Mouse (Mus musculus) erythroid progenitor cell, adult 5-6 weeks (primary cell): ENCODE measurements around the gene Agpat3. TPM values are rescaled to one million over a fixed set of nuclear protein-coding genes. Genes with fewer than 3 reads are reported as not detected.
A peak's percentile ranks its signal among the peaks of the same experiment; 100 is the strongest.

Experiments
- ATAC-seq: replicated peaks from 2 replicates; pipeline ENCODE4 v1.8.0; 2016; ENCODE audit warnings: moderate number of reproducible peaks, mild to moderate bottlenecking, moderate TSS enrichment, inconsistent platforms; ENCODE audit not compliant: poor library complexity, low FRiP score, severe bottlenecking
- total RNA-seq, 2 experiments: library from RNA; stranded (forward) in 1 of 2; stranded (reverse) in 1 of 2; fragments of 150-400 nt in 1 of 2; fragments of 186-747, 209-891 nt in 1 of 2; gene quantifications; 2 replicates each; pipeline versions ENCODE4 v1.2.3 to v1.2.4; 2015 to 2017; ENCODE audit warnings: low replicate concordance in 2 of 2

The Agpat3 gene
- total RNA-seq (2015; ENCODE audit: low replicate concordance) (16.6 and 24.7 TPM in 2 replicates), total RNA-seq (2017; ENCODE audit: low replicate concordance) (10.5 and 14.0 TPM in 2 replicates)

DNA sequence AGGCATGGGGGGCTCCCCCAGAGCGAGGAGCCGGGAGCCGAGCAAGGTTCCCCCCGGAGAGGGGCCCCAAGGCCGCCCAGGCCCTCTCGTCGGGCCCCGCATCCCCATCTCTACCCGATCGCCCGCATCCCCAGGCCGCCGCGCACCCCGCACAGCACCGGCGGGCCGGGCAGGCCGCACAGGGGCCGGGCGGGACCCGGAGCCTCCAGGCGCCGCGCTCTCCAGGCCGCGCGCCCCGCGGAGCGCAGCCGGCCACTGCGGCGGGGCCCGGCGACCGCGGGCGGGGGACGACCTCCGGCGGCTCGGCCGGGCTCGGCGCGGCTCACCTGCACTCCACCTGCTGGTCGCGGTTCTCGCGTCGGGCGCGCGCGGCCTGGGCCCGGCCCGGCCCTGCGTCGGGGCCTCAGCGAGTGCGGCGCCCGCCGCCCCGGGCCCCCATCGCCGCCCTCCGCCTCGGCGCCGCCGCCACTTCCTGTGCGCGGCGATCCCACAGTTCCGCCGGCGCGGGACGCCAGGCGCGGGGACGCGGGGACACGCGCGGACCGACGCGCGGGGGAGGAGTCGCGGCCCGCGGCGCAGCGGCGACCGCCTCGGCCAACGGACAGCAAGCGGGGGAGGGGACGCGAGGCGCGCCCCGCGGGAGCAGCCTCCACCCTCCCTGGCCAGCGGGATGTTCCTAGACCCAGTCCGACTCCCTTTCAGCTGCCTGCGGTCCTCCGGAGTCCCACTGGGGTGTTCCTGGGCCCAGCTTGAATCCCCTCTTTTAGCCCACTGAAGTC, at the start of gene Agpat3:
Agpat3 (minus strand) TSS at position 603 of the 779 bp plus-strand sequence.
- peak; percentile 61 for ATAC-seq

GRCm38 (mm10) chr10:78401127-78401526, 48.8 kb upstream of the Agpat3 start:
- no peak for ATAC-seq

GRCm38 (mm10) chr10:78399090-78399657, 46.9 kb upstream of the Agpat3 start:
- no peak for ATAC-seq

- 0 out of 2 replicates have a peak, but pooled peaks have one; percentile 7 for ATAC-seq
These were observed 44.3 kb upstream of the Agpat3 start for GRCm38 (mm10) chr10:78396625-78396885.

DNA sequence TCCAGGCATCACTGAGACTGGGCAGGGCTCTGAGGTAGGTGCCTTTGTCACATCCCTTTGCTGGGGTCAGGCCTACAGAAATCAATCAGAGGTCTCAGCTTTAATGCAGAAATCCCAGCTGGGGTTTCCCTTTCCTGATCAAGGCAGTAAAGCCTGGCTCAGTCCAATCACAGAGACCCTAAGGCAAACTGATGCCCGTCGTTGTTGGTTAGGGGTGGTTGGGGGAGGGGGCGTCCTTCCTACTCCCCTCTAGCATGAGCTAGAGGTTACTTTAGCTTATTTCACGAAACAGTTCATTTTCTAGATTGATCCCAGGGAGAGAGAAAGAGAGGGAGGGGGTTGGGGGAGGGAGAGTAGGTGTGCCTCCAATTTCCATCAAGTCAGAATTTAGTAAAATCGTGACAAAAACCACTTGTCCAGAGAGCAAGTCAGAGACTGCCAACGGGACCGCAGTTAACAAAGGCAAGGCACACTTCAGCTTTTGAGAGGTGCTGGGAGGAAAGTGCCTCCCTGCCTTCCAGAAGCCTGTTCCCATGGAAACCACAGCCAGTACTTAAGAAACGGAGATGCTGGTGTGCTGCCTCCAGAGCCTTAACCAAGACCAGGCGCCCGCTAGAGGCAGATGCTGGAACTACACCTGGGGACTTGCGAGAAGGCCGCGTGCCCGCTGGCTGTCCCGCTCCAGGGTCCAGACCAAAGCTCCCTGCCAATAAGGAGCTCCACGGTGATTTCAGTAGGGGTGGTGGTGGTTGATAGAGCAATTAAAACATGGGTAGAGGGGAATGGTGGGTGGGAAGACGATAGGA, 43.7 kb upstream of the Agpat3 start:
- ATAC-seq: peak; percentile 71

DNA sequence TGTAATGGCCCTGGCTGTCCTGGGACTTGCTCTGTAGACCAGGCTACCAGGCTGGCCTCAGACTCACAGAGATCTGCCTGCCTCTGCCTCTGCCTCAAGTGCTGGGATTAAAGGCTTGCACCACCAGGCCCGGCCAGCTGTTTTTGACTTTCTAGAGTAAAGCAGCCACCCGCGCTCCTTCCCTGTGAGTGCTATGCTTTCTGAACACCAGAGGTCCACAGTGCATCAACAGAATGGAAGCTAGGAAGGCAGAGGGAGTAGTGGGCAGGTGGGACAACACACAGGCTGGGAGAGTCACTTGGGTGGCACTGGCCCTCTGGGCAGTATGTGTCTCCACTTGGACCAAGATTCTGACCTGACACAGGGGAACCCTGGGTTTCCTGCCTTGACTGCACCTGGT, 43.1 kb upstream of the Agpat3 start:
- ATAC-seq: no peak

DNA sequence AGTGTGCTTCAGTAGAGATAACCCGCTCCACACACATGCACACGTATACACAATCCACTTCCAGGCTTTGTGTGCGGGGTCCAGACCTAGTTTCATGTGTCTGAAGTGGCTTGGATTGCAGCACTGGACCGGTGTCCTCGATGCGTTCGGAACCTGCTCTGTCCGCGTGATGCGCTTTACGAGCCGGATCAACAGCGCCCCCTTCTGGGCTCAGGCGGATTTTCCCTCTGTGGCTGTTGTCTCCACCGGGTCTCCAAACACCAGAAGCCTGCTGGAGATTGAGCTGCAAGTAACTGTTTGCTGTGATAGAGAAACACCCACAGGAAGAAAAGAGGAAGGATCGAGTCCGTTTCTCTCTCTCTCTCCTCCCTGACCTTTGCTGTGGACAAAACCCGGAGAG, 39.8 kb upstream of the Agpat3 start:
- ATAC-seq: peak; percentile 71

GRCm38 (mm10) chr10:78390982-78391470, 38.7 kb upstream of the Agpat3 start:
- ATAC-seq: no peak

DNA sequence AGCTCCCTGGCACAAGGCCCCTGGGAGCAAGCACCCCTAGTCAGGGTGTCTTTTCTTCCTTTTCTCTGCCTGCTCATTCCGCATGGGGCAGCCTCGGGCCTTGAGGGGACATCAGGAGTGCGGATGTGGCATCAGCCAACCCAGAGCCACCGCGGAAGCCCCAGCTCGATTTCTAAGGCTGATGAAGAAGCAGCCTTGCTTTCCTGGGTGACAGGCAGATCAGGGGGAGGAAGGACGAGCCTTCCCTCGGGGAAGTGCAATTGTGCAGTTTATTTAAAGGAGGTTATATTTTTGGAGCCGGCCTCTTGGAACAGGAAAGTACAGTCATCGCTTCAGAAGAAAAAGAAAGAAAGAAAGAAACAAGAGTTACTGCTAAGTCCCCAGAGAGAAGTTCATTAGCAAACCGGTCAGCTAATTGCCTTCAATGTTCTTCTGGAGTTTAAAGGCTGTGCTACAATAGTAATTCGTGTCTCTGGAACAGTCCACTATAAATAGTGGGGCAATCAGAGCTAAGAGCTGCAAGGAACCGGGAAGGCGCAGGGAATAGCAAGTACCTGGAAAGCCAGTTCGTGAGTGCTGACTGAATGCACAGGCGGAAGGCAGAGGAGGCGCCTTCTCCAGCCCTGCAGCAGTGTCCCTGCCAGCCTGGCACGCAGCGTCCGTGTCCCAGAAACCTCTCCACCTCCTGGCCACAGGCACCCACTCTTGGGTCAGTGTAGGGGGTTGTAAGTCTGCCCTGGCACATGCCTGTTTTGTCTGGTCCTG, 36.1 kb upstream of the Agpat3 start:
- no peak for ATAC-seq

DNA sequence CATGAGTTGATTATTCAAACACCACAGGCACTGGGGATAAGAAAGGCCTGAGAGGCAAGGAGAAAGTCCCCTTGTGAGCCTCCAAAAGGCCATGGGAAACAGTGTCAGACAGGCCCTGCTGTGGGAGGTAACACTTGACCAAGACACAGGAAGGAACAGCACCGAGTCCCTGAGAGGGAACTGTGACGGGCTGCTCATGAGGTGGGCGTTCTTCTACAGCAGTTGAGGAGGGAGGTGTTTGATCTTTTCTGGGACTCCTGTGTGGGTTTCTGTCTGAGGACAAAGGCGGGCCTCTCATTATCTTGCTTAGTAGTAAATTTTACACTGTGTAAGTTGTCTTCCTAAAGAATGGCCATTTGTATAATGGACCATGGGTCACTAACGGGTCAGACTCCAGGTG, 33.2 kb upstream of the Agpat3 start:
- ATAC-seq: no peak

- no peak for ATAC-seq
These were observed 31.3 kb upstream of the Agpat3 start for GRCm38 (mm10) chr10:78383567-78383966.

GRCm38 (mm10) chr10:78378516-78378915, 26.2 kb upstream of the Agpat3 start:
- ATAC-seq: 0 out of 2 replicates have a peak, but pooled peaks have one; percentile 31

GRCm38 (mm10) chr10:78372681-78373668, 20.7 kb upstream of the Agpat3 start:
- peak; percentile 91 for ATAC-seq

DNA sequence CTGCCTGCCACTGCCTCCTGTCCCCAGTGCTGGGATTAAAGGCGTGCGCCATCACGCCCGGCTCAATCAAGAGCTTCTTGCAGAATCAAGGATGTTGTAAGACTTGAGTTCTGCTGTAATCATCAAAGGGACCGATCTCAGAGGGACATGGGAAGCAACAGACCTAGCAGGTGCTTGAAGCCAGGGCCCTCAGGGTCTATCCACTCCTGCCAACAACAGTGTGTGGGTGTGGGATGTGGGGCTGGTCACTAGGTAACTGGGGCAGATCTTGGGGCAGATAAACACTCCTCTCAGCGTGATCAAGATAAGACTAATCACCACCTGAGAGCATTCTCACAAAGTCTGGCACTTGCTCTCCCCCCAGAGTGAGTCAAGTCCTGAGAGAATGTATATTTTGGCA, 19.5 kb upstream of the Agpat3 start:
- no peak for ATAC-seq

DNA sequence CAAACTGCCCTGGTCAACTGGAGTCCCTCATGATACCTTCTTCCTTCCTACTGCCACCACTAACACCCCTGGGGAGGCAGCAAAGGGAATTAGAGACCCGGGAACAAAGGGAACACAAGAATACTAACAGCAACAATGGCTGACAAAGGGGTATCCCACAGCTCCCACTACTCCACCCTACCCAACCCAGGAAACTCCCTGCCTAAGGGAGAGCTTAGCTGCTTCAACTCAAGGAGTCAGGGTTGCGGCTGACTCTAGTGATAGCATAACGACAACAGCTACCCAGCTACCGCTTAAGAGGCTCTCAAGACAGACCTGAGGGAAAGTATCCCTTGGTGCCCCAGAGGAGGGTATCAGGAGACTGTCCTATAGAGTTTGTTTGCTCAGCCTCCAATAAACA, 15.3 kb upstream of the Agpat3 start:
- ATAC-seq: peak; percentile 59

DNA sequence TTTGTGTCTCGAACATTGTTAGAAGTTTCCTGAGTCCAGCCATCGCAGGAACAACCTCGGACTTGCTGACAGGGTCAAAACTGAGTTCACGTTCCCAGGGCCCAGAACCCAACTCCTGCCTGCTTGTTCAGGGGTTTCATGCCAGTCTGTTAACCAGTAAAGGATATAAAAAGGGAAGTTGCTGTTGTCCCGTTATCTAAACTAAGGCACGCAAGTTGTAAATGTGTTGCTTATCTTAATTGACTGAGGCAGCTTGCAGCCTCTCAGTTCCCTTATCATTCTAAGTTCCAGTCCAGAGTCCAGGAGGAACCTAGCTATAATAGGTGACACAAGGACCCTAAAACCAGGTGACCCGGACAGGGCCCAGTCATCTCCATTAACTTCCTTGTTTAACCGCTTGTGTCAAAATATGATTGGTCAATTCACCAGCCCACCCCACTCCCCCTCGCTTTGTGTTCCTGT, 14.6 kb upstream of the Agpat3 start:
- ATAC-seq: peak; percentile 89

DNA sequence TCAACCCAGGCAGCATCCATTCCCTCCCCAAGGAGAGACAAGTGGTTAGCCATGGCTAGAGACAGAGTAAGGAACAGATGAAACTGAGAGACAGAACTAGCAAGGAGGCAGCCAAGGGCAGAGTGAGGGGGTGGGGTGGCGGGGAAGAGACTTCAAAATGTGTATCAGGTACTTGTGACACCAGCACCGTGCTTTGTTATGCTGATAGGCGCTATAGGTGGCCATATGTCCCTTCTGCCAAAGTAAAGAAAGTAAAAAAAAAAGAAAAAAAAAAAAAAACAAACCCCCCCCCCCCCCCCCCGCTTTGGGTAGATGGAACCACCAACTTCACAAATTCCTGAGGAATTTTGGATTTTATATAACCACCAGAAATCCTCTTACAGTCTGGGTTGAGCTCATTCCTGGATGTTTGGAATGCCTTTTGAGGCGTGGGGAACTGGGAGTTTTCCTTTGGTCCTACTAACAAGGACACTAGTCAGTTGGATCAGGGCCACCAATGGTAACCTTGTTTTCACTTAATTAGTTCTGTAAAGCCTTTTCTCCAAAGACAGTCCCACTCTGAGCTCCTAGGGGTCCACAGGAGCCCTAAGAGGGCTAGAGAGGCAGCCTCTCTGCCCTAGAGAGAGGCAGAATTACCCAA, 14.0 kb upstream of the Agpat3 start:
- ATAC-seq: peak; percentile 47

DNA sequence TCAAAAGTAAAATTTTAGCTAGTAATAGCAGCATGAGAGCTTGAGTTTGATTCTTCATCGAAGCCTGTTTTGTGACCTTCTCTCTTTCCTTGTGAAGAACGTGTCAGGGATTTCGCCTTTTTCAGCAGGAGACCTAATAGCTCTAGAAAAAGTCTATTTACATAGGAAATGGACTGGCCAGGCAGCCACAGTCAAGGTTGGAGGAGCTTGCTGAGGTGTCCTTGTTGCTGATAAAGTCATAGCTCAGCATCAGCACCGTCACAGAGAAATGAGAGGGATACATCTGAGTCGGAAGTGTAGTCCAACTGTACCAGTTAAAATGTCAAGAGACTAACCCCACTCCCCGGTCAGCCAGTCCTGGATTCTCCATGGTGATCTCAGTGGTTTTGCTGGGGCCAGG, 13.3 kb upstream of the Agpat3 start:
- ATAC-seq: no peak
